Mouse (Mus musculus): Measurements from ENCODE around the gene Galr2.

Gene Galr2

DNA sequence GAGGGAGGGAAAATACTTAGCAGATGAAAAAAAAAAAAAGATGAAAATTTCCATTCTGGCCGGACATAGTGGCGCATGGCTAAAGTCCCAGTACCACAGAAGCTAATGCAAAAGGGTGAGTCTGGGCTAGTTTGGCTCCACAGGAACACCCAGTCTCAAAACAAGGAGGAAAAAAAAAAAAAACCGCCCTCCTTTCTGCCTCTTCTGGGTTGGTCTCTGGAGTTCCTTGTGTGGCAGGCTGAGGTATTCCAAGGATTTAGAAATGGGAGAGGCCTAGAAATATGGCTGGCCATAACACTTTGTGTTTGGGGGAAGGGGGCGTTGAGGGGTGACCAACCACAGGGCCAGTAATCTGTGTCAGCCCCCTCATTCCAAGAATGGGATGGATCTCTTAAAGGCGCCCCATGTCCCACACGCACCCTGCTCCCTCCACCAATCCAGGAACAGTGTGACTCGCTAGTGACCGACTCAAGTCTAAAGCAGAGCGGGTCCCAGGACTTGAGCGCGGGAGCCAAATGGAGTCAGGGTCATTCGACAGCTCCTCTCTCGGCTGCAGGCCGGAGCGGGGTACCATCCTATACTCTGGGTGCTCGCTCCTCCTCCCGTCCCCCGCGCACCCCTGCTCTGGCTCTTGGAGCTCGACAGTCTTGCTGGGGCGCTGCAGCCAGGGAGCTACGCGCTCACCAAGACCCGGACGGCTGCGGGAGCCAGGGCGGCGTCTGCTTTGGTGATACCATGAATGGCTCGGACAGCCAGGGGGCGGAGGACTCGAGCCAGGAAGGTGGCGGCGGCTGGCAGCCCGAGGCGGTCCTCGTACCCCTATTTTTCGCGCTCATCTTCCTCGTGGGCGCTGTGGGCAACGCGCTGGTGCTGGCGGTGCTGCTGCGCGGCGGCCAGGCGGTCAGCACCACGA lies at the start of gene Galr2:
Gene Galr2 (plus strand): TSS at position 189 of the 913 bp plus-strand sequence.
- TF ChIP-seq GATA4 (IDR thresholded peaks at IDR 0.05; ENCODE audit: insufficient replicate concordance, low read length): no peak

DNA sequence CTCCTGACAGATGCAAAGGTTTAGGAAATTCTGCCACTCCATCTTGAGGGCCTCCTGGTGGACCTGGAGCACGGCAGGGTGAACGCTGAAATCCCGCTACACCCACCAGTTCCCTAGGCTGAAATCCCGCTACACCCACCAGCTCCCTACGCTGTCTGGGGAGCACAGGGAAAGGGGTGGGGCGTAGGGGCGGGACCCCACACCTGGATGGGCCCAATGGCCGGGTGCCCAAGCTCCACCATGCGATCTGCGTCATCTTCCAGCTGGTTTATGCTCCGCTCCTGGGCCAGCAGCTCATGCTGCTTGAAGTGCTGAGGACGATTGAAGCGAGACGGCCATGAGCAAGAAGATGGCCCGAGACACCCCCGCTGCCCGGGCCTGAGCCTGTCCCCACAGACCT lies 48.3 kb upstream of the Galr2 start:
- TF ChIP-seq GATA4 (IDR thresholded peaks at IDR 0.05; ENCODE audit: insufficient replicate concordance, low read length): no peak

DNA sequence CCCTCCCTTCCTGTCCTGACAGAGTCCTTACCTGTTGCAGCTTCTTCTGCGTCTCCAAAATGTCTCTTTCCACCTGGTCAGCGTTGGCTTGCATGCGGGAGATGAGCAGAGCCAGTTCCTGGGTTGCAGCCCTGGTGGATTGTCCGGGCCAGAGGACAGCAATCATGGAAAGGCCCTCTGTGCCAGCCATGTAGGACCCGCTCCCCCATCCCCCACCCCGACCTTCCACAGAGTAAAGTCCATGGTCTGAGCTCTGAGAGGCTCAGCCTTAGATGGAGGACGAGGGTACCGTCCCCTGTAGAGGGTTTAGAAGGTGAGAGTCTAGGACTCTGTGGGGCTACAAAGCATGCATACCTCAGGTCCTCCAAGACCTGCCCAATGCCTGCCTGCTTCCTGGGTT lies 45.8 kb upstream of the Galr2 start:
- TF ChIP-seq GATA4 (IDR thresholded peaks at IDR 0.05; ENCODE audit: insufficient replicate concordance, low read length): no peak

DNA sequence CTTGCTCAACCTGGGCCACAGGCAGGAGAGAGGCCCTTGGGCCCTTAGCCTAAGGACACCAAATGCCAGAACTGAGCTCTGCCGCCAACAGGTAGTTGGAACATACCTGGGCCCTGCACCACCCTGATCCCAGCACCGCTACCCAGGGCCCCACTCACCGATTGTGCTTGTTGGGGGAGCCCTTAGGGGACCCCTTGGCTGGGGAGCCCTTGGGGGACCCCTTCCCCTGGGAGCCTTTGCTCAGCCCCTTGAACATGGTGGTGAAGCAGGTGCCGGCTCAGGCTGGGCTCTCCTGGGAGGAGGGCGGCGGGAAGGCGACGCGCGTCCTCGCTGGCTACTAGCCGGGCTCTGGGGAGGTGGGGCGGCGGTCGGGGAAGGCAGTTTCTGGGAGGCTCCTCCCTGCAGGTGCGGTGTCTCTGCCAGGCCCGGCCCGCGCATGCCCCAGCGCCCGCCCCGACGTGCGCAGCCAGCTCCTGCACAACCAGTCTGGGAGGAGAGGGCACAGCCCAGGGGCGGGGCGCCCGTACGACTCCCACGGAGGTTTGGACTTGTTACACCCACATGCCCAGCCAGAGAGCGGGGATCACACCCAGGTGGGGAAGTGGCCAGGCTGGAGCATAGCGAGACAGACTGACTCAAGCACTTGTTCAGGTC lies 42.9 kb upstream of the Galr2 start, which contains the start of gene Evpl:
Gene Evpl (minus strand): TSS at position 336 of the 654 bp plus-strand sequence.
- TF ChIP-seq GATA4 (IDR thresholded peaks at IDR 0.05; ENCODE audit: insufficient replicate concordance, low read length): no peak

DNA sequence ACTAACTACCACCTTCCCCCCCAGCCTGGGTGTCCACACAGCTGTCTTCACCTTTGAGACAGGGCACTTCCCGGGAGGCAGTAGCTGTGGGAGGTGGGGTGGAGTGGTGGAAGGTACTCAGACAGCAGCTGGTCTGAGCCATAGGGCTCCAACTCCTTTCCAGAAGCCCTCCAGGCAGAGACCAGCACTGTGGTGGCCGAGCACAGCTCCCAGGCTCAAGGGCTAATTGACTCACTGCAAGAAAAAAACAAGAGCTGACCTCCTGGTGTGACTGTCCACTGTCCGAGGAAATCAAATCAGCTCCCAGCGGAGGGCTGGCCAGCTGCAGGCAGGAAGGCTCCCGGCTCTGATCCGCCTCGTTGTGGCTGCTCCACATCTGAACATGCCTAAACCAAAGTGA lies 40.9 kb upstream of the Galr2 start:
- TF ChIP-seq GATA4 (IDR thresholded peaks at IDR 0.05; ENCODE audit: insufficient replicate concordance, low read length): no peak

DNA sequence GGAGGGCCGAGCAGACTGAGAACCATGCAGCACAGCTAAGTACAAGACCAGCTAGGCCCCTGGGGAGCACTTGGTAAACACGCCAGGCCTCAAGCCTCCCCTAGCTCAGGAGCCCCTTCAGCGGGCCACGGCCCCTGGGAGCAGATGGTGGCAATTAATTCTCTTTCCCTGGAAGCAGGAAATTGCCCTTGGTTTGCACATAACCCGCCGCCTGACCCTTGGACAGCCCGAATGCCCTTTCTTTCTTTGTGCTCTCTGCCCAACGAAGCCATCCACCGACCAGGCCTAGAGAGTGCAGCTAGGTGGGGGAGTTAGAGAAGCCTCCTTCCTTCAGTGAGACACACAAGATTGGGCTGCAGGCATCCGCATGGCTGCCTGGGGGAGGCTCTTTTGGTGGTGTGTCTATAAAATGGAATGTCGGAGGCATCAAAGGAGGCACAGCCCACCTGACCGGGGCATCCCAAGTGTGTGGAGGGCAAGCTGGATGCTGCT lies 38.9 kb upstream of the Galr2 start:
- no peak for TF ChIP-seq GATA4 (IDR thresholded peaks at IDR 0.05; ENCODE audit: insufficient replicate concordance, low read length)

DNA sequence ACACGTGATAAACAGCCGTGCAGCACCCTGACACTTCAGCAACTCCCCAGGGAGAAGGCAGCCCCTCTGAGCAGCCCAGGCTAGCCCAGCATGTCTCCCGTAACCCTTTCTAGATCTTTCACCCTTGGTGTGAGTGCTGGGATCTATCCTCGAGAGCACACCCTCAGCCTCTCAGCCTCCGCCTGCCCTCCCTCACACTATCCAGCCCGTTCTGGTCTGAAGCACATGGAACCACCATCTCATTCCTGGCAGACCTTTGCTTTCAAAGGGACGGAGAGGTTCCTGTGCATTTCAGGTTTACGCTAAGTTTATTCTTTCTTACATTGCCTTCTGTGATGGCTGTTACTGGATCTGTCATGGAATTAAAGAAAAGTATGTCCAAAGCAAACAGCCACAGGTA lies 36.2 kb upstream of the Galr2 start:
- TF ChIP-seq GATA4 (IDR thresholded peaks at IDR 0.05; ENCODE audit: insufficient replicate concordance, low read length): no peak

DNA sequence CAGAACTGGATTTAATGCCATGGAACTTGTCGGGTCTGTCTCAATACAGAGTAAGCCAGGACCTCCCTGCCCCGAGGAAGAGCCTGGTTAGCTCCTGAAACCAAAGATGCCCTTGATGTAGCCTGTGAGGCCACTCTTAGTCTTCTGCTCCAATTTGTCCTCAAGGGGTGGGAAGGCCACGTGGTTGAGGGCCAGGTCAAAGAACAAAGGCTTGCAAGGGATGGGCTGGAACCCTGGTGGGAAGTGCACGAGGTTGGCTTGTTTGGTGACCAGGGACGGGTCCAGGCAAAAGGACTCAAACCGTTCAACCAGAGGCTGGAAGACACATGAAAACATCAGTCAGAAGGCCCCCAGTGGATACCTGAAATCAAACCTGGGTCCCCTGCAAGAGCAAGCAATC lies 35.1 kb upstream of the Galr2 start:
- TF ChIP-seq GATA4 (IDR thresholded peaks at IDR 0.05; ENCODE audit: insufficient replicate concordance, low read length): no peak

DNA sequence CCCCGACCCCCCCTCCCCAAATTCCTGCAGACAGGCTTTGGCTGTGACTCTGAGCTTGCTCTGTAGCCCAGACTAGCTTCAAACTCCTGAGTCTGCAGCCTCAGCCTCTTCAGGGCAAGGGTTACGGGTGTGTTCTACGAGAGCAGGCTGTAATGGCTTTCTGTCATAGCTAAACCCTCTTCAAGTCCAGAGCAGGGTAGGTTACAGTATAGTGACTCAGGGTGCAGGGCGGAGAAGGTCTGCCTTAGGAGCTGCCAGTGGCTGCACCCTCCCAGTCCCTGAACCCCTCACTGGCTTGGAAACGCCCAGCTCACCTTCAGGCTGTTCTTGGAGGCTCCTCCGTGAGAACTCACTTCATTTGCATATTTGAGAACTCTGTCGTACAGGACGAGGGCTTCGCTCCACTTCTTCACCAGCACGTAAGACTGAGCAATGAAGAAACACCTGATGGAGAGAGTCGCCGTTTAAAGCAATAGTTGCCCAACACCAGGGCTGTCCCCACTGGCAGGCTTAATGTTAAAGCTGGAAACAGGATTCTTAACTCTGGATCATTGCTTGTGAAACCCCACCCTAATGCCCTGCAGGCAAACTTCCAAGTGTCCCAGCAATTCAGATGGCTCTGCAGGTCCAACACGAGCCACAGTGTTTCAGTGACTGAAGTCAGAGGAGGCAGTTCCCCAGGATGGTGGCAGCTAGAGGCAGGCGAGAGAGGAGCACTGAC lies 33.1 kb upstream of the Galr2 start:
- no peak for TF ChIP-seq GATA4 (IDR thresholded peaks at IDR 0.05; ENCODE audit: insufficient replicate concordance, low read length)

DNA sequence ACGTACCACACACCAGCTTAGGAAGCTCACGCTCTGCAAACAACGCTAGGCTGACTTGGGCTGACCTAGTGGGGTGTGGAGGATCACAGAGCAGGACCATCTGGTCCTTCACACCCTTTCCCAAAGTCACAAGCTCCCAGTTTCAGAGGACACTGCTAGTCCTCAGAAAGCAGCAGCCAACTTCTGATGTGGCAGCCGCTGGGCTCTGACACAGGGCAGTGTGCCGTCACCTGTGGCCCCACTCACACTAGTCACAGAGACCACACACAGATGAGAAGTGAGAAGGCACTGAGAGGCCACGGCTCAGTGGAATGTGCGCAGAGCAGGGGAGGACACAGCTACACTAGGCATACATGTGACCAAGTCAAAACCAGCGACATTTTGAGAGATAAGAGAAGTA lies 29.8 kb upstream of the Galr2 start:
- no peak for TF ChIP-seq GATA4 (IDR thresholded peaks at IDR 0.05; ENCODE audit: insufficient replicate concordance, low read length)

DNA sequence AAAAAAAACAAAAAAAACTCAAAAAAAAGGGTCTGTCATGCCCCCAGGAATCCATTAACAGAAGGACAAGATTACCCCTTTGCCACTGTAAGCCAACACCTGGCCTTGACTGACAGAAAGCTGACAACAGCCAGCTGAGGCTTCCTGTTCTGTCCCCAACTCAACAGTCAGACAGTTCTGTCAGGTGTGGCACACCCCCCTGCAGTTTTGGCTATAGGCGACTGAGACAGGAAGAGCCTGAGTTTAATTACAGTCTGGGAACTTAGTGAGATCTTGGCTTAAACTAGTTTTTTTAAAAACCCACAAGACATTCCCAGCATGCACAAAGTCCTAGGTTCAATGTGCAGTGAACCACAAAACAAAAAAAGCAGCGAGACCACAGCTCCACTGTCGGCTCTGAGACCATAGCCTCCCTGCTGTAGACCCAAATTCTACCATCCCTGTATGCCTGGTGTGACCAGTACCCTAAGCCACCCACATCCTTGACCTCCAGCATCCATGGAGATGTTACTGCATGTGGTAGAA lies 27.6 kb upstream of the Galr2 start:
- no peak for TF ChIP-seq GATA4 (IDR thresholded peaks at IDR 0.05; ENCODE audit: insufficient replicate concordance, low read length)

DNA sequence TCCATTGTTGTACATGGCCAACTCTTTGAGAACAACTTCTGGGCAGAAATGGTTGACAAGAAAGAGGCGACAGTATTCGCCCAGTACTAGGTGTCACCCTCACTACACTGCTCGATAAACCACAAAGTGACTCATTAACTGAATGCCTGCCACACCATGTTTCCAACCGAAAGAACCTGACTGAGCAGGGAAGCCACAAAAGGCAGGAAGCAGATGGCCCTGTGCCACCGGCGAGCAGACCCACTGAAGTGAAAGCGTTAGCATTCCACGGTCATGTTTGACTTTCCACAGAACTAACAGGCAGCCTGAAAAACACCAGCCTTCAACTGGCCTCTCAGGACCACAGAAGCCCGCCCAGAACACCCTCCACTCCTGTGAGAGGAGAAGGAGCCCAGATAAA lies 26.1 kb upstream of the Galr2 start:
- no peak for TF ChIP-seq GATA4 (IDR thresholded peaks at IDR 0.05; ENCODE audit: insufficient replicate concordance, low read length)

DNA sequence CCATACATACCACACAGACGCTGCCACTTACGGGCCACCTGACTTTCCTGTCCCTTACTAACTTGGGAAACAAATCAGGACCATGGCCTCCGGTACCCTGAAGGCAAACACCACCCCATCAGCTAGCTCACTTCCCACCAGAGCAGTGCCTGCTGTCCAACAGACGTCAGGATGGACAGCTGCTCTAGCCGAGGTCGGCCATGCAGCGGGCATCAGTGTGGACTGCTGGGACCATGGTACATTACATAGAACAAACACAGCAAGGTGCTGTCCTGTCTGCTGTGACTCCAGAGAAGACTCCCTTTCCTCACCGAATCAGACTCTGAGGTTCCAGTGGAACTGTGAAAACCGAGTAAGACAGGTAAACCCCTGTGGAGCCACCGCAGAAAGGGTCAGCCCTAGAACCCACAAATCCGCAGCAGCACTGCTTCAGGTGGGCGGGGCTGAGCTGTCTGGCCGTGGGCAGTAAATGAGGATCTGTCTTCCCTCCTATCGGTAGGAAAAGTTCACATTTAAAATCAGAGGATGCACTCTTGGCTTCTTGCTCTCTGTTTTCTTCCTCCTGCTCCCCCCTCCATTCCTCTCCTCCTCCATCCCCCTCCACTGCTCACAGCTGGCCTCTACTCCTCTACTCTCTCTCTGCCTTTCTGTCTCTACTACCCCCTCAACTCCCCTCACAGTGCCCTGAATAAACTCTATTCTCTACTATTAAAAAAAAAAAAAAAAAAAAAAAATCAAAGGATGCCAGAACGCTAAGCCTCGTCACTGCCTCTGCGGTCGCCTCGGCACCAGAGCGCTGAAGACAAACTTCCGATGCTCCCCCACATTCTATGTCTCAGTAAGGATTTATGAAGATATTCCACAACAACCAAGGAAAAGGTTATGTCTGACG lies 25.4 kb upstream of the Galr2 start:
- TF ChIP-seq GATA4 (IDR thresholded peaks at IDR 0.05; ENCODE audit: insufficient replicate concordance, low read length): no peak

DNA sequence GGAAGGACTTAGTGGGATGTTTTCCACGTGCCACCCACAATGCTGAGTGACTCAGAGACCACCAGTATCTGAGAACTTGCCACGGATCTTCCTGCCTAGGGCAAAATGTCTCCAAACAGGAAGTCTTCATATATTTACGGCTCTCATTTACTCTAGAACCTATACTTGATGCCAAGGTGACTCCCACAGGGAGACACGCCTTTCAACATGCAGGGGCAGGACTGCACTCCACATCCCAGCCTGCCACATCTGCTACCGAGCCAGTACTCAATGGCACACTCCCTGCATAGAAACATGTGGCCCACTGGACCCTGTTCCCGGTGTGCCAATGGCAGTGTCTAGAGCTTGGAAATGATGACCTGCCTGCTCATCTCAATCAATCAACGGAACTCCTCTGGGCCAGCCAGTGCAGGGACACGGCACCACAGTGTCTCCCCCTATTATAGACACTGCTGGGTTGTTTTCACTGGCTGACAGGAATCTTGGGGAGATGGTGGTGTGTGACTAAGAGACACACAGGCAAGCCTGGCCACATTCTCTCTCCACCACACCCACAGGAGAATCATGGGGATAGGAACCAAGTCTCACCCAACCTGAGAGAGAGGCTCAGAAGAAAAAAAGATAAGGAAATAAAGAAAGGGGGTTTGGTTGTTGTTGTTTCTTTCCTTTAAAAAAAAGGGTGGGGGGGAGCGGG lies 24.6 kb upstream of the Galr2 start:
- TF ChIP-seq GATA4 (IDR thresholded peaks at IDR 0.05; ENCODE audit: insufficient replicate concordance, low read length): no peak

Measured in liver, adult (tissue).